Mouse (Mus musculus) intestine, postnatal 0 days (tissue): ENCODE results near the gene Nsun5. TPM values are rescaled to one million over a fixed set of nuclear protein-coding genes. Genes with fewer than 3 reads are reported as not detected.

Source experiments
- ATAC-seq: fragments of 200-750 bp; cut with Nextera tagmentation; 2 replicates; pipeline ENCODE4 v1.8.0; 2017; ENCODE audit warnings: mild to moderate bottlenecking, moderate TSS enrichment, moderate library complexity
- H3K27ac ChIP-seq: fragments of 300-500 bp; sonication (generic); 2 replicates; pipeline ENCODE4 v1.5.1; 2014; ENCODE audit warnings: mild to moderate bottlenecking, low read depth, low read length, moderate library complexity
- H3K27me3 ChIP-seq: fragments of 300-500 bp; sonication (generic); replicated peaks from 2 replicates; pipeline ENCODE4 v1.6.1; 2014; ENCODE audit warnings: low read length, mixed read lengths; ENCODE audit not compliant: control insufficient read depth, insufficient read depth
- H3K36me3 ChIP-seq: fragments of 300-500 bp; sonication (generic); 2 replicates; pipeline ENCODE4 v1.6.1; 2014; ENCODE audit warnings: mild to moderate bottlenecking, moderate library complexity; ENCODE audit not compliant: control insufficient read depth, insufficient read depth
- H3K4me1 ChIP-seq: fragments of 300-500 bp; sonication (generic); replicated peaks from 2 replicates; pipeline ENCODE4 v1.6.1; 2014; ENCODE audit warnings: antibody characterized with exemption, low read length, mixed read lengths; ENCODE audit not compliant: control insufficient read depth, insufficient read depth
- H3K4me2 ChIP-seq: fragments of 300-500 bp; sonication (generic); replicated peaks from 2 replicates; pipeline ENCODE4 v1.6.1; 2014; ENCODE audit warnings: low read depth, mild to moderate bottlenecking, moderate library complexity
- H3K4me3 ChIP-seq: fragments of 300-500 bp; sonication (generic); 2 replicates; pipeline ENCODE4 v1.5.1; 2014; ENCODE audit warnings: low read depth, low read length
- H3K9ac ChIP-seq: fragments of 300-500 bp; sonication (generic); 2 replicates; pipeline ENCODE4 v1.6.1; 2014; ENCODE audit warnings: mild to moderate bottlenecking, low read depth, low read length
- H3K9me3 ChIP-seq: fragments of 300-500 bp; sonication (generic); 2 replicates; pipeline ENCODE4 v1.6.1; 2016; ENCODE audit warnings: mixed run types; ENCODE audit not compliant: control insufficient read depth
- CTCF ChIP-seq: sonication (generic); IDR thresholded peaks from 2 replicates; pipeline ENCODE4 v1.5.1; 2016; ENCODE audit warnings: low read depth, mild to moderate bottlenecking, control low read depth, antibody characterized with exemption, moderate library complexity
- WGBS: fragments of 180-500 bp; shearing (Covaris S2); extraction: QIAGEN DNeasy Blood & Tissue Kit; methylation state at CpG from one replicate; pipeline ENCODE4 v1.1.7; 2014; 5-methylcytosine and 5-hydroxymethylcytosine counted together
- microRNA-seq: library from miRNA; unstranded; fragments of <30 nt; microRNA quantifications from one replicate; pipeline ENCODE4, GENCODE M21; 2016
- polyA plus RNA-seq: library from polyadenylated mRNA; unstranded; fragments of >200 nt; fragmentation: Nextera tagmentation; extraction: Ambion mirVana; gene quantifications from 2 replicates; pipeline ENCODE4 v1.2.1, GENCODE M21; 2015

Gene Nsun5
- polyA plus RNA-seq, 1 experiment from 2014 or later, result 9.8 TPM

DNA sequence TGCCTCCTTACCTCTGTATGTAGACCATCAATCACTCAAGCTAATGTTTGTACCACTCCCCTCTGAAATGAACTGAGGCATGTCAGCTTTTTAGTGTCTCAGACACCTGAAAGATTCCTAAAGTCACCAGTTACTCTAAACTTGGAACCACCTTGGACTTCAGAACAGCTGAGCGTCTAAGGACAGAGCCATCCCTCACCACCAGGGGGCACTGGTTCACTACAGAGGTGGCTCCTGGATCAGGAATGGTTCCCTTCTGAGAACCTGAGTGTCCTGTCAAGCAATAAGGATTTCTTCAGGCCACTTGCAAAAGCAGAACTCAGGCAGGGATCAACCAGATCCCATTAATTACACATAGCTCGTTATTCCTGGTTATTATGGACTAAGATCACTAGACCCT is 30.5 kb downstream of the Nsun5 start:
- Histone ChIP-seq H3K4me3 (no peak overlapping the region), H3K36me3 (no peaks in the 10 kb centered on the region; the same call in 1 of the 2 replicates), H3K27ac (no peak overlapping the region), H3K27me3 (no peaks in the 10 kb centered on the region), H3K4me1 (no peaks in the 10 kb centered on the region), H3K4me2 (no peak overlapping the region), H3K9ac (no peak overlapping the region), H3K9me3 (no peaks in the 10 kb centered on the region)
- 2% methylated on average over 2 of the region's 2 CpGs for WGBS
- TF ChIP-seq CTCF, result peak; percentile 98
- no peak; the same call in 1 of the 2 replicates for ATAC-seq

- no peak overlapping the region for H3K4me2 ChIP-seq
- no peak for ATAC-seq
Measured at GRCm38 (mm10) chr5:135404623-135405022, 34.9 kb downstream of the Nsun5 start.

GRCm38 (mm10) chr5:135405437-135405836 is 35.7 kb downstream of the Nsun5 start:
- 56% methylated on average over 9 of the region's 9 CpGs for WGBS
- no peak for TF ChIP-seq CTCF
- Histone ChIP-seq H3K4me1 (no peaks in the 10 kb centered on the region), H3K9me3 (no peaks in the 10 kb centered on the region), H3K4me3 (no peak overlapping the region), H3K27me3 (no peaks in the 10 kb centered on the region), H3K27ac (peak overlapping the region; percentile 51; the same call in 1 of the 2 replicates), H3K9ac (no peak overlapping the region), H3K36me3 (peaks cover 6% of the 10 kb centered on the region; the same call in 1 of the 2 replicates), H3K4me2 (no peak overlapping the region)
- peak; percentile 93 for ATAC-seq

More at GRCm38 (mm10) chr5:135404623-135405022, 34.9 kb downstream of the Nsun5 start:
- Histone ChIP-seq H3K9me3 (no peaks in the 10 kb centered on the region), H3K27me3 (no peaks in the 10 kb centered on the region), H3K4me3 (no peak overlapping the region), H3K36me3 (peaks cover 3% of the 10 kb centered on the region; the same call in 1 of the 2 replicates), H3K9ac (no peak overlapping the region), H3K27ac (no peak overlapping the region; the same call in 1 of the 2 replicates), H3K4me1 (no peaks in the 10 kb centered on the region)
- 47% methylated on average over 20 of the region's 20 CpGs for WGBS
- no peak for TF ChIP-seq CTCF

GRCm38 (mm10) chr5:135408114-135408513 is 38.4 kb downstream of the Nsun5 start:
- Histone ChIP-seq H3K9me3 (no peaks in the 10 kb centered on the region), H3K4me3 (no peak overlapping the region), H3K27ac (no peak overlapping the region), H3K27me3 (no peaks in the 10 kb centered on the region), H3K9ac (no peak overlapping the region), H3K36me3 (peaks cover 9% of the 10 kb centered on the region), H3K4me2 (no peak overlapping the region), H3K4me1 (no peaks in the 10 kb centered on the region)
- no peak for TF ChIP-seq CTCF
- 80% methylated on average over 4 of the region's 4 CpGs for WGBS
- no peak for ATAC-seq

GRCm38 (mm10) chr5:135410266-135410665 is 40.5 kb downstream of the Nsun5 start:
- Histone ChIP-seq H3K4me2 (no peak overlapping the region), H3K9me3 (no peaks in the 10 kb centered on the region), H3K4me1 (no peaks in the 10 kb centered on the region), H3K27ac (no peak overlapping the region), H3K9ac (no peak overlapping the region), H3K27me3 (no peaks in the 10 kb centered on the region), H3K36me3 (peaks cover 9% of the 10 kb centered on the region), H3K4me3 (no peak overlapping the region)
- 96% methylated on average over 9 of the region's 9 CpGs for WGBS
- ATAC-seq, result no peak
- no peak for TF ChIP-seq CTCF

Small RNA genes lying within 50 kb of the gene (microRNA-seq; reads per million reads assigned to microRNA genes)
- gene Mir7033, result not detected

Other genes starting within 250 kb of the Nsun5 start
- 17.7 and 18.0 TPM in 2 replicates for gene Tbl2, start 220.3 kb upstream of the Nsun5 start, polyA plus RNA-seq
- gene Bcl7b, start 201.7 kb upstream of the Nsun5 start, polyA plus RNA-seq, result 65.1 and 65.7 TPM in 2 replicates
- gene Baz1b, start 182.7 kb upstream of the Nsun5 start, polyA plus RNA-seq, result 11.0 and 12.0 TPM in 2 replicates
- 0.07 and 0.18 TPM in 2 replicates for gene Fzd9, start 118.7 kb upstream of the Nsun5 start, polyA plus RNA-seq
- gene Fkbp6, start 19.9 kb upstream of the Nsun5 start, polyA plus RNA-seq, result 0.12 and 0.34 TPM in 2 replicates
- 0.24 and 0.30 TPM in 2 replicates for gene Trim50, start 16.7 kb upstream of the Nsun5 start, polyA plus RNA-seq
- gene Pom121, start 24.6 kb downstream of the Nsun5 start, polyA plus RNA-seq, result 5.2 and 5.3 TPM in 2 replicates
- 5.9 and 6.4 TPM in 2 replicates for gene Hip1, start 175.2 kb downstream of the Nsun5 start, polyA plus RNA-seq
- gene Ccl26, start 193.6 kb downstream of the Nsun5 start, polyA plus RNA-seq, result not detected in 2 replicates
- 52.0 and 58.3 TPM in 2 replicates for gene Ccl24, start 203.1 kb downstream of the Nsun5 start, polyA plus RNA-seq